ENCODE assay signal across 7 mouse cellular contexts in the genomic region with DNA sequence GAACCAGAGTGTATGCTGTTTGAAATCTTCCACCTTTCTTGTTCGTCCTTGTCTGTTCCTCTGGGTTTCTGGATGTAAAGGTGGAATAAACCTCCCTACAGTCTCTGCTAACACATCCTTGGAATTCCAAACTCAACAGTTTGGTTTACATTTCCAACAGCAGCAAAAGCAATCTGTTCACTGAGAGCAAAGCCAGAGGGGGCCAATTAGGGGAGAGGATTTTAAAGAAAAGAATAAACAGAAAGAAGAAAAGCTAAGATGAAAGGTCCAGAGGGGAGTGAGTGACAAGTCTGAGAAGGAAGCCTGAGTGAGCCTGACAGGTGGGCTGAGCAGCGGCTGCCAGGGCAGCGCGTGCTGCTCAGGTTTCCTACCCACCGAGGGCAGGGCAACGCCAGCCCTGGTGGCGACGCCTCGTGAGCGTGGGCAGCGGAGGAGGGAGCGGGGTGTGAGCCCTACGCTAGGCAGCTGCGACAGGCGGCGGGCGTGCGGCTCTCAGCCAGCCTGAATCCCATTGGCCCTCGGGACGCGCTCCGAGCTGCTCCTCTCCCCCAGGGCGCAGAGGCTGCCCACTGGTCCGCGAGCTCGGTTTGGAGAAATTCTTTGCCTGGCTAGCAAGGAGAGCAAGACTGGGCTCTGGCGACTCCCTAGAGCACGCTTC. TPM values are rescaled to one million over a fixed set of nuclear protein-coding genes. Genes with fewer than 3 reads are reported as not detected.
DNase-seq lines count a peak whose midpoint lies in the region; ATAC-seq and TF ChIP-seq lines count a peak whose summit lies in the region.

A gene (plus strand): TSS at position 648 of the 658 bp plus-strand sequence.

- peak; percentile 72 for DNase-seq in lung, embryonic 14.5 days
- no peak for DNase-seq in lung, postnatal 36 days
- DNase-seq in forebrain, embryonic 10.5 days (ENCODE audit: extremely low spot score, low spot score): peak; percentile 43
- DNase-seq in adipocyte (ENCODE audit: low spot score): no peak
- DNase-seq in adrenal gland, postnatal 14 days: no peak

- H3K9ac ChIP-seq in lung, embryonic 14.5 days: peak within 1 kb of the TSS; percentile 13; the same call in 1 of the 2 replicates
- no peak within 1 kb of the TSS for H3K9ac ChIP-seq in intestine, postnatal 0 days (ENCODE audit: low read depth, low read length)
- H3K9ac ChIP-seq in midbrain, embryonic 13.5 days (replicated peaks): peak within 1 kb of the TSS; percentile 73

- peak within 1 kb of the TSS; percentile 47 for H3K4me3 ChIP-seq in lung, embryonic 14.5 days (ENCODE audit: low read depth, low read length)
- peak within 1 kb of the TSS; percentile 69 for H3K4me3 ChIP-seq in forebrain, embryonic 10.5 days
- H3K4me3 ChIP-seq in intestine, postnatal 0 days (ENCODE audit: low read depth, low read length): peak within 1 kb of the TSS; percentile 29; the same call in 1 of the 2 replicates
- peak within 1 kb of the TSS; percentile 59 for H3K4me3 ChIP-seq in midbrain, embryonic 13.5 days (replicated peaks)

- no peak for TF ChIP-seq CTCF in lung, embryonic 14.5 days (IDR thresholded peaks at IDR 0.05; ENCODE audit: low read depth)
- no peak for TF ChIP-seq CTCF in intestine, postnatal 0 days (IDR thresholded peaks at IDR 0.05; ENCODE audit: low read depth)

- ATAC-seq in lung, embryonic 14.5 days (ENCODE audit: insufficient read depth): peak; percentile 73
- ATAC-seq in intestine, postnatal 0 days: no peak
- ATAC-seq in midbrain, embryonic 13.5 days: peak; percentile 82

- under 1% methylated on average over 28 of the region's 28 CpGs for WGBS in lung, embryonic 14.5 days
- WGBS in forebrain, embryonic 10.5 days: under 1% methylated on average over 26 of the region's 28 CpGs
- WGBS in intestine, postnatal 0 days: 2% methylated on average over 24 of the region's 28 CpGs
- WGBS in midbrain, embryonic 13.5 days: under 1% methylated on average over 27 of the region's 28 CpGs

- H3K4me1 ChIP-seq in lung, embryonic 14.5 days (ENCODE audit: insufficient read depth): no peaks in the 10 kb centered on the region
- H3K4me1 ChIP-seq in forebrain, embryonic 10.5 days: peaks cover 35% of the 10 kb centered on the region
- H3K4me1 ChIP-seq in intestine, postnatal 0 days (replicated peaks; ENCODE audit: control insufficient read depth, insufficient read depth, low read length): no peaks in the 10 kb centered on the region
- peaks cover 33% of the 10 kb centered on the region for H3K4me1 ChIP-seq in midbrain, embryonic 13.5 days (replicated peaks)

- peaks cover 45% of the 10 kb centered on the region for H3K27me3 ChIP-seq in lung, embryonic 14.5 days (ENCODE audit: insufficient read depth, low read length)
- H3K27me3 ChIP-seq in forebrain, embryonic 10.5 days (ENCODE audit: poor library complexity, severe bottlenecking): peaks cover 65% of the 10 kb centered on the region
- H3K27me3 ChIP-seq in intestine, postnatal 0 days (replicated peaks; ENCODE audit: control insufficient read depth, insufficient read depth, low read length): peaks cover 34% of the 10 kb centered on the region
- peaks cover 58% of the 10 kb centered on the region for H3K27me3 ChIP-seq in midbrain, embryonic 13.5 days

- H3K36me3 ChIP-seq in lung, embryonic 14.5 days (ENCODE audit: insufficient read depth): no peaks in the 10 kb centered on the region
- H3K36me3 ChIP-seq in forebrain, embryonic 10.5 days (replicated peaks): no peaks in the 10 kb centered on the region
- no peaks in the 10 kb centered on the region for H3K36me3 ChIP-seq in intestine, postnatal 0 days (ENCODE audit: control insufficient read depth, insufficient read depth)
- H3K36me3 ChIP-seq in midbrain, embryonic 13.5 days: no peaks in the 10 kb centered on the region

- H3K4me2 ChIP-seq in lung, embryonic 14.5 days: peak within 1 kb of the TSS; percentile 86
- H3K4me2 ChIP-seq in intestine, postnatal 0 days (replicated peaks; ENCODE audit: low read depth): peak within 1 kb of the TSS; percentile 51
- H3K4me2 ChIP-seq in midbrain, embryonic 13.5 days (replicated peaks): peak within 1 kb of the TSS; percentile 94

- H3K9me3 ChIP-seq in lung, embryonic 14.5 days (ENCODE audit: low read depth, low read length): no peaks in the 10 kb centered on the region
- H3K9me3 ChIP-seq in forebrain, embryonic 10.5 days: peaks cover 4% of the 10 kb centered on the region
- H3K9me3 ChIP-seq in intestine, postnatal 0 days (ENCODE audit: control insufficient read depth): no peaks in the 10 kb centered on the region
- no peaks in the 10 kb centered on the region for H3K9me3 ChIP-seq in midbrain, embryonic 13.5 days

- H3K27ac ChIP-seq in lung, embryonic 14.5 days (ENCODE audit: low read depth): no peak within 1 kb of the TSS
- peak within 1 kb of the TSS; percentile 20; the same call in 1 of the 2 replicates for H3K27ac ChIP-seq in forebrain, embryonic 10.5 days
- no peak within 1 kb of the TSS for H3K27ac ChIP-seq in intestine, postnatal 0 days (ENCODE audit: low read depth, low read length)
- H3K27ac ChIP-seq in midbrain, embryonic 13.5 days: peak within 1 kb of the TSS; percentile 55; the same call in 1 of the 2 replicates

RNA-seq across cellular contexts. Expression of the gene that starts here (rescaled TPM):
- 2.7 and 3.1 TPM in 2 replicates for polyA plus RNA-seq in lung, embryonic 14.5 days (2014; fragmentation: Nextera tagmentation; extraction: Ambion mirVana)
- 2.9 and 3.7 TPM in 2 replicates for polyA plus RNA-seq in forebrain, embryonic 10.5 days (2016; fragmentation: Nextera tagmentation; extraction: Ambion mirVana)
- 0.52 and 0.61 TPM in 2 replicates for polyA plus RNA-seq in intestine, postnatal 0 days (2015; fragmentation: Nextera tagmentation; extraction: Ambion mirVana)
- polyA plus RNA-seq in midbrain, embryonic 13.5 days (2015; fragmentation: Nextera tagmentation; extraction: Ambion mirVana): 5.2 and 7.3 TPM in 2 replicates
- not detected in 2 replicates for total RNA-seq in adrenal gland, postnatal 14 days (2021)

Comparison
In these comparisons a context has a peak if more than half of its experiments do, and no peak if none do; other contexts are left out.
1. DNase-seq: peak in lung, embryonic 14.5 days (single experiment) and forebrain, embryonic 10.5 days (single experiment); none in lung, postnatal 36 days (single experiment), adipocyte (single experiment) and adrenal gland, postnatal 14 days (single experiment).
2. H3K27ac ChIP-seq: peak in forebrain, embryonic 10.5 days (single experiment) and midbrain, embryonic 13.5 days (single experiment); none in lung, embryonic 14.5 days (single experiment) and intestine, postnatal 0 days (single experiment).
3. Peak in every context shown above with its lines, with median percentiles within 50 percentile points of each other: H3K4me2 ChIP-seq and H3K4me3 ChIP-seq.